Mouse (Mus musculus) cerebellum, adult 2 months (tissue): ENCODE measurements at regions not wholly inside any gene's neighbourhood (a gene's known extent, or its start where the extent isn't known, plus 50 kb on each side); places are given as distances from the start of the nearest gene placed in this dataset.

Experiments
- DNase-seq, 2 experiments: peaks; one replicate each; pipeline ENCODE4 v3.0.0; 2021
- H3K27ac ChIP-seq: fragments of 200-500 bp; 2 replicates; pipeline ENCODE4 v1.5.1; 2012; ENCODE audit warnings: low read length, control low read depth, inconsistent platforms; ENCODE audit not compliant: insufficient read depth
- H3K27me3 ChIP-seq: fragments of 200-500 bp; 2 replicates; pipeline ENCODE4 v1.6.1; 2012; ENCODE audit warnings: inconsistent platforms, mild to moderate bottlenecking, low read length, moderate library complexity; ENCODE audit not compliant: control insufficient read depth, insufficient read depth
- H3K4me1 ChIP-seq: fragments of 200-500 bp; 2 replicates; pipeline ENCODE4 v1.6.1; 2011; ENCODE audit warnings: low read length; ENCODE audit not compliant: control insufficient read depth, insufficient read depth
- H3K4me3 ChIP-seq: fragments of 200-500 bp; replicated peaks from 2 replicates; pipeline ENCODE3; 2011; ENCODE audit warnings: mild to moderate bottlenecking, low read depth, low read length, control low read depth; ENCODE audit not compliant: insufficient read depth
- CTCF ChIP-seq: fragments of 200-500 bp; IDR thresholded peaks from 2 replicates; pipeline ENCODE4 v1.5.1; 2011; ENCODE audit warnings: low read depth, mild to moderate bottlenecking, control low read depth, low read length, moderate library complexity, borderline replicate concordance; ENCODE audit not compliant: insufficient read depth
- POLR2A ChIP-seq: fragments of 200-500 bp; IDR thresholded peaks from 2 replicates; pipeline ENCODE4 v1.6.1; 2011; ENCODE audit warnings: low read length, control low read depth, borderline replicate concordance; ENCODE audit not compliant: insufficient read depth
- WGBS: fragments of 180-500 bp; shearing (Covaris S2); methylation state at CpG from one replicate; pipeline ENCODE4 v1.1.7; 2018; 5-methylcytosine and 5-hydroxymethylcytosine counted together

- no peak for DNase-seq
- TF ChIP-seq CTCF = no peak
- TF ChIP-seq POLR2A = no peak
- Histone ChIP-seq H3K27me3 (no peaks in the 10 kb centered on the region), H3K4me3 (no peak overlapping the region), H3K27ac (no peak overlapping the region), H3K4me1 (no peaks in the 10 kb centered on the region)
- WGBS = 63% methylated on average over 7 of the region's 7 CpGs
Measured at GRCm38 (mm10) chr14:99616655-99617335, 318.3 kb downstream of the Klf5 start.

- WGBS = 89% methylated on average over 2 of the region's 2 CpGs
- H3K4me1 ChIP-seq = no peaks in the 10 kb centered on the region
- H3K4me3 ChIP-seq = no peak overlapping the region
- H3K27me3 ChIP-seq = no peaks in the 10 kb centered on the region
- H3K27ac ChIP-seq = no peak overlapping the region
- TF ChIP-seq POLR2A (no peak), CTCF (no peak)
- no peak for DNase-seq
Measured at GRCm38 (mm10) chr14:99617374-99617773, 318.9 kb downstream of the Klf5 start.

- Histone ChIP-seq H3K27me3 (no peaks in the 10 kb centered on the region), H3K27ac (no peak overlapping the region), H3K4me3 (no peak overlapping the region), H3K4me1 (no peaks in the 10 kb centered on the region)
- no peak for DNase-seq
- 85% methylated on average over 3 of the region's 3 CpGs for WGBS
- TF ChIP-seq POLR2A (no peak), CTCF (no peak)
Measured at GRCm38 (mm10) chr14:99621538-99621937, 323.0 kb downstream of the Klf5 start.

GRCm38 (mm10) chr14:99624380-99625327 lies 326.2 kb downstream of the Klf5 start:
- 86% methylated on average over 10 of the region's 10 CpGs for WGBS
- Histone ChIP-seq H3K27ac (no peak overlapping the region), H3K4me3 (no peak overlapping the region), H3K4me1 (no peaks in the 10 kb centered on the region), H3K27me3 (no peaks in the 10 kb centered on the region)
- DNase-seq = no peak
- no peak for TF ChIP-seq CTCF
- TF ChIP-seq POLR2A = no peak

- 85% methylated on average over 1 of the region's 1 CpGs for WGBS
Measured at GRCm38 (mm10) chr14:99627615-99628014, 329.1 kb downstream of the Klf5 start.

GRCm38 (mm10) chr14:99631092-99631491 lies 332.6 kb downstream of the Klf5 start:
- TF ChIP-seq CTCF = no peak
- no peak for TF ChIP-seq POLR2A
- DNase-seq = no peak
- no peak overlapping the region for H3K27ac ChIP-seq
- no peak overlapping the region for H3K4me3 ChIP-seq
- WGBS = 70% methylated on average over 10 of the region's 10 CpGs
- H3K27me3 ChIP-seq = no peaks in the 10 kb centered on the region
- no peaks in the 10 kb centered on the region for H3K4me1 ChIP-seq

More at GRCm38 (mm10) chr14:99627615-99628014, 329.1 kb downstream of the Klf5 start:
- no peak for DNase-seq
- no peaks in the 10 kb centered on the region for H3K4me1 ChIP-seq
- no peak overlapping the region for H3K4me3 ChIP-seq
- no peak overlapping the region for H3K27ac ChIP-seq
- no peak for TF ChIP-seq POLR2A
- no peak for TF ChIP-seq CTCF
- H3K27me3 ChIP-seq = no peaks in the 10 kb centered on the region

GRCm38 (mm10) chr14:99632444-99632843 lies 334.0 kb downstream of the Klf5 start:
- Histone ChIP-seq H3K27me3 (no peaks in the 10 kb centered on the region), H3K27ac (no peak overlapping the region), H3K4me3 (no peak overlapping the region), H3K4me1 (no peaks in the 10 kb centered on the region)
- TF ChIP-seq CTCF = no peak
- no peak for TF ChIP-seq POLR2A
- DNase-seq = no peak
- WGBS = 40% methylated on average over 4 of the region's 4 CpGs

- Histone ChIP-seq H3K27ac (no peak overlapping the region), H3K4me3 (no peak overlapping the region), H3K4me1 (no peaks in the 10 kb centered on the region), H3K27me3 (no peaks in the 10 kb centered on the region)
- 94% methylated on average over 4 of the region's 4 CpGs for WGBS
- no peak for DNase-seq
- TF ChIP-seq POLR2A (no peak), CTCF (no peak)
Measured at GRCm38 (mm10) chr14:99635556-99636150, 337.2 kb downstream of the Klf5 start.
